In the genomic region with DNA sequence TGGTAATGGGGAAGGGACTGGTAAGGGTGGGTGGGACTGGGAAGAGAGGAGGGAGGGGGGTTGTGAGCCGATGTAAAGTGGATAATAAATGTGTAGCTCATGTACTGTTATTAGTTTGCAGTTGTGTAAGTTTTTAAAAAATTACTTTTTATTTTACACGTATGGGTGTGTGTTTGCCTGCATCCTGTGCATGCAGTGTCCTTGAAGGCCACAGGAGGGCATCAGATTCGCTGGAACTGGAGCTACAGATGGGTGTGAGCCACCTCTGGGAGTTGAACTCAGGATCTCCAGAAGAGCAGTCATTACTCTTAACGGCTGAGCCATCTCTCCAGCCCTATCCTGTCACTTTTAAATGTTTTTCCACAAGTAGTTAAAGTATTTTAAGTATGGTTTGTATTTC, we compare ENCODE assay signal across 9 mouse cellular contexts. TPM values are rescaled to one million over a fixed set of nuclear protein-coding genes. Genes with fewer than 3 reads are reported as not detected.
A peak's percentile ranks its signal among the peaks of the same experiment; 100 is the strongest.
DNase-seq lines count a peak whose midpoint lies in the region; ATAC-seq and TF ChIP-seq lines count a peak whose summit lies in the region.
"Had no signal": no experiment of that assay in that cellular context is flagged by ENCODE, and none has a peak within 500 bp of the region (broad histone marks: within the 10 kb centered on the region; RNA-seq: fewer than 3 reads in every experiment).

No protein-coding gene starts in this region.

- H3K27ac ChIP-seq in stomach, postnatal 0 days (replicated peaks) = no peak overlapping the region
- H3K27ac ChIP-seq in intestine, embryonic 16.5 days (ENCODE audit: low read length) = no peak overlapping the region
- H3K27ac ChIP-seq: limb, embryonic 12.5 days had no signal

- H3K4me3 ChIP-seq in stomach, postnatal 0 days (ENCODE audit: low read depth, low read length) = no peak overlapping the region
- H3K4me3 ChIP-seq in intestine, embryonic 16.5 days (ENCODE audit: low read length) = no peak overlapping the region

- H3K36me3 ChIP-seq in stomach, postnatal 0 days (ENCODE audit: control insufficient read depth, insufficient read depth, low read length) = no peaks in the 10 kb centered on the region
- H3K36me3 ChIP-seq in intestine, embryonic 16.5 days (ENCODE audit: control insufficient read depth, insufficient read depth, low read length) = 0 out of 2 replicates have a peak, but pooled peaks cover 3% of the 10 kb centered on the region

- no peak for ATAC-seq in stomach, postnatal 0 days (ENCODE audit: low FRiP score, low TSS enrichment)
- ATAC-seq in intestine, embryonic 16.5 days = no peak

- no peaks in the 10 kb centered on the region for H3K27me3 ChIP-seq in stomach, postnatal 0 days (ENCODE audit: control insufficient read depth, insufficient read depth, low read length)
- H3K27me3 ChIP-seq in intestine, embryonic 16.5 days (replicated peaks; ENCODE audit: control insufficient read depth, insufficient read depth, low read length) = no peaks in the 10 kb centered on the region
- H3K27me3 ChIP-seq: limb, embryonic 12.5 days had no signal

- DNase-seq in heart, adult 18-20 months = peak; percentile 10 to 17
- no peak for DNase-seq in heart, adult 9 months (ENCODE audit: low spot score in 2 of 2)
- peak; percentile 51 to 62 for DNase-seq in right cerebral cortex, postnatal 10 days (ENCODE audit: low spot score in 2 of 2)
- no peak for DNase-seq in right cerebral cortex, postnatal 36 days (ENCODE audit: low spot score in 2 of 2)
- DNase-seq in induced T-regulatory cell, adult 2 months (ENCODE audit: low read depth) = peak; percentile 75
- DNase-seq in stomach, postnatal 0 days (ENCODE audit: low spot score) = no peak
- no peak for DNase-seq in gastrocnemius, postnatal 25 days

- TF ChIP-seq EP300 in stomach, postnatal 0 days (optimal IDR thresholded peaks at IDR 0.05) = no peak

- H3K4me1 ChIP-seq in stomach, postnatal 0 days (replicated peaks; ENCODE audit: control insufficient read depth, insufficient read depth) = peaks cover 3% of the 10 kb centered on the region; the same call in 1 of the 2 replicates
- peaks cover 16% of the 10 kb centered on the region for H3K4me1 ChIP-seq in intestine, embryonic 16.5 days (ENCODE audit: control insufficient read depth, insufficient read depth, low read length)

- H3K9ac ChIP-seq in stomach, postnatal 0 days (ENCODE audit: low read length) = no peak overlapping the region
- no peak overlapping the region for H3K9ac ChIP-seq in intestine, embryonic 16.5 days (ENCODE audit: low read depth, low read length)

- TF ChIP-seq CTCF in stomach, postnatal 0 days (IDR thresholded peaks at IDR 0.05; ENCODE audit: low read depth) = peak; percentile 70

- H3K4me2 ChIP-seq in stomach, postnatal 0 days (replicated peaks; ENCODE audit: low read depth) = no peak overlapping the region
- H3K4me2 ChIP-seq in intestine, embryonic 16.5 days (ENCODE audit: low read depth, low read length) = no peak overlapping the region

- H3K9me3 ChIP-seq in stomach, postnatal 0 days (ENCODE audit: control insufficient read depth, low read length) = no peaks in the 10 kb centered on the region
- H3K9me3 ChIP-seq in intestine, embryonic 16.5 days (ENCODE audit: control insufficient read depth, low read length) = peaks cover 5% of the 10 kb centered on the region; the same call in 1 of the 2 replicates

- whole genome bisulfite sequencing in stomach, postnatal 0 days = 80% methylated on average over 4 of the region's 4 CpGs
- WGBS in intestine, embryonic 16.5 days = 89% methylated on average over 4 of the region's 4 CpGs

RNA-seq across cellular contexts. Expression of a gene that starts 1.5 kb away (rescaled TPM):
- total RNA-seq in heart, adult 18-20 months (2021) = 10 to 100 TPM; 16.6 to 18.5 TPM
- 25.5 and 26.7 TPM in 2 replicates for polyA plus RNA-seq in stomach, postnatal 0 days (2015; fragmentation: Nextera tagmentation; extraction: Ambion mirVana)
- 52.2 and 57.8 TPM in 2 replicates for polyA plus RNA-seq in intestine, embryonic 16.5 days (2015; fragmentation: Nextera tagmentation; extraction: Ambion mirVana)
- total RNA-seq in gastrocnemius, postnatal 25 days (2021) = 10 to 100 TPM; 10.3 to 13.0 TPM

RNA-seq across cellular contexts. Expression of a gene that starts 25.4 kb away (rescaled TPM):
- under 1 TPM in 1 of 2 experiments, not detected in 1; 0.59 TPM for total RNA-seq in heart, adult 18-20 months (2021)
- 0.12 and 0.24 TPM in 2 replicates for polyA plus RNA-seq in stomach, postnatal 0 days (2015; fragmentation: Nextera tagmentation; extraction: Ambion mirVana)
- 0.15 and 0.29 TPM in 2 replicates for polyA plus RNA-seq in intestine, embryonic 16.5 days (2015; fragmentation: Nextera tagmentation; extraction: Ambion mirVana)
- total RNA-seq in gastrocnemius, postnatal 25 days (2021) = not detected
- polyA plus RNA-seq: limb, embryonic 12.5 days had no signal

RNA-seq across cellular contexts. Expression of a gene that starts 50.3 kb away (rescaled TPM):
- under 1 TPM in 1 of 2 experiments, not detected in 1; 0.49 TPM for total RNA-seq in heart, adult 18-20 months (2021)
- 1.1 and 1.7 TPM in 2 replicates for polyA plus RNA-seq in stomach, postnatal 0 days (2015; fragmentation: Nextera tagmentation; extraction: Ambion mirVana)
- 1.2 and 1.8 TPM in 2 replicates for polyA plus RNA-seq in intestine, embryonic 16.5 days (2015; fragmentation: Nextera tagmentation; extraction: Ambion mirVana)
- total RNA-seq in gastrocnemius, postnatal 25 days (2021) = not detected

Comparison
In these comparisons a context has a peak if more than half of its experiments do, and no peak if none do; other contexts are left out.
1. DNase-seq: peak in heart, adult 18-20 months (2 of 2), right cerebral cortex, postnatal 10 days (2 of 2) and induced T-regulatory cell, adult 2 months (single experiment); none in heart, adult 9 months (0 of 2), right cerebral cortex, postnatal 36 days (0 of 2), stomach, postnatal 0 days (single experiment) and gastrocnemius, postnatal 25 days (single experiment).